Mouse (Mus musculus) megakaryocyte, embryonic 14.5 days (primary cell): ENCODE measurements around the gene 4930470P17Rik.

Experiments used
- FLI1 ChIP-seq: IDR thresholded peaks from 2 replicates; pipeline ENCODE4 v1.6.1; 2012; ENCODE audit warnings: low read length, inconsistent platforms, mixed read lengths
- GATA1 ChIP-seq: IDR thresholded peaks from 3 replicates; pipeline ENCODE4 v1.6.1; 2012; ENCODE audit warnings: mixed read lengths, low read length, inconsistent platforms, borderline replicate concordance

DNA sequence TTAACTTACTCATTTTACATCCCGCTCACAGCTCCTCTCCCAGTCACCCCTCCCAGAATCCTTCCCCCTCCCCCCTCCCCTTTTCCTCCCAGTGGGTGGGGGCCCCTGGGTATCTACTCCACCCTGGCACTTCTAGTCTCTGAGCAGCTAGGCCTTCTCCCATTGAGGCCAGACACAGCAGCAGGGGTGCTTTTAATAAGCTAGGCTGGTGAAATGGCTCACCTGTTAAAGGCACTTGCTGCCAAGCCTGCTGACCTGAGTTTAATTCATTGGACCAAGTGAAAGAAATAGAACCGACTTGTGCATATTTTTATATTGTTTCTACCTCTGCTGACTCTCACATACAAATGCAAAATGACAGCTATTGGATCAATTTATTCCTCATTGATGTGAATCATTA is 52.7 kb downstream of the 4930470P17Rik start:
- TF ChIP-seq GATA1 (no peak), FLI1 (no peak)
